Mouse (Mus musculus): ENCODE results near the gene Mfsd7a. TPM values are rescaled to one million over a fixed set of nuclear protein-coding genes. Genes with fewer than 3 reads are reported as not detected.
"Not testable (repeated sequence)": the region's sequence is repeated elsewhere in the genome, so short reads cannot be mapped to it uniquely, and the experiment has no call there.

Mfsd7a gene
- 0.07 and 0.15 TPM in 2 replicates for polyA plus RNA-seq (2015; fragmentation: Nextera tagmentation; extraction: Ambion mirVana)

GRCm38 (mm10) chr5:108448785-108449668 lies at the start of gene Mfsd7a:
Mfsd7a (minus strand) TSS chr5:108448891.
- ATAC-seq (ENCODE audit: low read depth) (peak; percentile 81), DNase-seq (peak; percentile 58)
- Histone ChIP-seq H3K4me1 (replicated peaks) (peaks cover 45% of the 10 kb centered on the region), H3K27ac (no peak within 1 kb of the TSS), H3K27me3 (peaks cover 11% of the 10 kb centered on the region; the same call in 1 of the 2 replicates), H3K9ac (peak within 1 kb of the TSS; percentile 43), H3K4me3 (replicated peaks) (peak within 1 kb of the TSS; percentile 49), H3K4me2 (peak within 1 kb of the TSS; percentile 69), H3K36me3 (no peaks in the 10 kb centered on the region), H3K9me3 (replicated peaks) (no peaks in the 10 kb centered on the region)
- WGBS (ENCODE audit: insufficient replicate concordance): 16% methylated on average over 24 of the region's 24 CpGs

- not testable (repeated sequence) for ATAC-seq (ENCODE audit: low read depth); H3K9me3 ChIP-seq (replicated peaks); H3K27me3 ChIP-seq; H3K4me2 ChIP-seq; DNase-seq; H3K27ac ChIP-seq; H3K4me3 ChIP-seq (replicated peaks); H3K9ac ChIP-seq
- WGBS (ENCODE audit: insufficient replicate concordance): 83% methylated on average over 5 of the region's 5 CpGs
- H3K36me3 ChIP-seq: peaks cover 64% of the 10 kb centered on the region
- H3K4me1 ChIP-seq (replicated peaks): peaks cover 15% of the 10 kb centered on the region
Measured at GRCm38 (mm10) chr5:108486148-108486547, 37.5 kb upstream of the Mfsd7a start.

- Histone ChIP-seq H3K36me3 (peaks cover 56% of the 10 kb centered on the region), H3K27ac (no peak overlapping the region), H3K4me2 (no peak overlapping the region), H3K9ac (no peak overlapping the region), H3K27me3 (no peaks in the 10 kb centered on the region), H3K4me1 (replicated peaks) (peaks cover 15% of the 10 kb centered on the region), H3K4me3 (replicated peaks) (no peak overlapping the region), H3K9me3 (replicated peaks) (no peaks in the 10 kb centered on the region)
- WGBS (ENCODE audit: insufficient replicate concordance): 79% methylated on average over 2 of the region's 2 CpGs
- no peak for DNase-seq
- no peak for ATAC-seq (ENCODE audit: low read depth)
Measured at GRCm38 (mm10) chr5:108485239-108485638, 36.5 kb upstream of the Mfsd7a start.

GRCm38 (mm10) chr5:108483006-108483405 lies 34.3 kb upstream of the Mfsd7a start:
- no peaks in the 10 kb centered on the region for H3K9me3 ChIP-seq (replicated peaks)
- H3K4me2 ChIP-seq: no peak overlapping the region
- no peak overlapping the region for H3K27ac ChIP-seq
- no peak overlapping the region for H3K4me3 ChIP-seq (replicated peaks)
- no peak overlapping the region for H3K9ac ChIP-seq
- no peak for DNase-seq
- WGBS (ENCODE audit: insufficient replicate concordance): 81% methylated on average over 6 of the region's 6 CpGs
- H3K4me1 ChIP-seq (replicated peaks): peaks cover 15% of the 10 kb centered on the region
- peaks cover 49% of the 10 kb centered on the region for H3K36me3 ChIP-seq
- no peaks in the 10 kb centered on the region for H3K27me3 ChIP-seq
- ATAC-seq (ENCODE audit: low read depth): peak; percentile 55

GRCm38 (mm10) chr5:108475977-108476376 lies 27.3 kb upstream of the Mfsd7a start:
- Histone ChIP-seq H3K27me3 (no peaks in the 10 kb centered on the region), H3K9ac (no peak overlapping the region), H3K27ac (no peak overlapping the region), H3K4me1 (replicated peaks) (peaks cover 7% of the 10 kb centered on the region; the same call in 1 of the 2 replicates), H3K4me3 (replicated peaks) (no peak overlapping the region), H3K4me2 (no peak overlapping the region), H3K36me3 (peaks cover 78% of the 10 kb centered on the region), H3K9me3 (replicated peaks) (no peaks in the 10 kb centered on the region)
- ATAC-seq (ENCODE audit: low read depth) (no peak), DNase-seq (no peak)
- WGBS (ENCODE audit: insufficient replicate concordance): 77% methylated on average over 3 of the region's 3 CpGs

- H3K27ac ChIP-seq: no peak overlapping the region
- H3K9me3 ChIP-seq (replicated peaks): no peaks in the 10 kb centered on the region
- no peak overlapping the region for H3K4me2 ChIP-seq
- H3K9ac ChIP-seq: no peak overlapping the region
- no peaks in the 10 kb centered on the region for H3K27me3 ChIP-seq
- peaks cover 72% of the 10 kb centered on the region for H3K36me3 ChIP-seq
- H3K4me3 ChIP-seq (replicated peaks): no peak overlapping the region
- ATAC-seq (ENCODE audit: low read depth) (no peak), DNase-seq (no peak)
- WGBS (ENCODE audit: insufficient replicate concordance): 79% methylated on average over 4 of the region's 4 CpGs
- peaks cover 19% of the 10 kb centered on the region for H3K4me1 ChIP-seq (replicated peaks)
Measured at GRCm38 (mm10) chr5:108473737-108474136, 25.0 kb upstream of the Mfsd7a start.

- H3K27me3 ChIP-seq: no peaks in the 10 kb centered on the region
- ATAC-seq (ENCODE audit: low read depth) (no peak), DNase-seq (no peak)
- H3K36me3 ChIP-seq: peaks cover 36% of the 10 kb centered on the region
- H3K4me1 ChIP-seq (replicated peaks): peaks cover 59% of the 10 kb centered on the region
- H3K9me3 ChIP-seq (replicated peaks): no peaks in the 10 kb centered on the region
- H3K27ac ChIP-seq: no peak overlapping the region
- no peak overlapping the region for H3K9ac ChIP-seq
- no peak overlapping the region for H3K4me3 ChIP-seq (replicated peaks)
- H3K4me2 ChIP-seq: no peak overlapping the region
- WGBS (ENCODE audit: insufficient replicate concordance): 81% methylated on average over 7 of the region's 7 CpGs
Measured at GRCm38 (mm10) chr5:108469617-108470016, 20.9 kb upstream of the Mfsd7a start.

- no peak overlapping the region for H3K4me3 ChIP-seq (replicated peaks)
- H3K9ac ChIP-seq: peak overlapping the region; percentile 92
- H3K27ac ChIP-seq: peak overlapping the region; percentile 91
- no peak for ATAC-seq (ENCODE audit: low read depth)
- WGBS (ENCODE audit: insufficient replicate concordance): 96% methylated on average over 1 of the region's 1 CpGs
- H3K4me2 ChIP-seq: peak overlapping the region; percentile 96
- H3K9me3 ChIP-seq (replicated peaks): no peaks in the 10 kb centered on the region
- peaks cover 81% of the 10 kb centered on the region for H3K4me1 ChIP-seq (replicated peaks)
- H3K36me3 ChIP-seq: peaks cover 7% of the 10 kb centered on the region; the same call in 1 of the 2 replicates
- no peak for DNase-seq
- H3K27me3 ChIP-seq: no peaks in the 10 kb centered on the region
Measured at GRCm38 (mm10) chr5:108466647-108467046, 18.0 kb upstream of the Mfsd7a start.

- peak overlapping the region; percentile 91 for H3K27ac ChIP-seq
- 18% methylated on average over 6 of the region's 6 CpGs for WGBS (ENCODE audit: insufficient replicate concordance)
- DNase-seq: peak; percentile 26
Measured at GRCm38 (mm10) chr5:108465131-108465891, 16.6 kb upstream of the Mfsd7a start.

GRCm38 (mm10) chr5:108462446-108462845 lies 13.8 kb upstream of the Mfsd7a start:
- Histone ChIP-seq H3K27ac (peak overlapping the region; percentile 91), H3K9ac (peak overlapping the region; percentile 92), H3K4me2 (peak overlapping the region; percentile 96), H3K4me1 (replicated peaks) (peaks cover 71% of the 10 kb centered on the region), H3K9me3 (replicated peaks) (no peaks in the 10 kb centered on the region), H3K36me3 (no peaks in the 10 kb centered on the region), H3K27me3 (peaks cover 7% of the 10 kb centered on the region; the same call in 1 of the 2 replicates), H3K4me3 (replicated peaks) (peak overlapping the region; percentile 78)
- DNase-seq (no peak), ATAC-seq (ENCODE audit: low read depth) (no peak)
- WGBS (ENCODE audit: insufficient replicate concordance): 51% methylated on average over 4 of the region's 4 CpGs

More at GRCm38 (mm10) chr5:108465131-108465891, 16.6 kb upstream of the Mfsd7a start:
- Histone ChIP-seq H3K4me2 (peak overlapping the region; percentile 96), H3K36me3 (0 out of 2 replicates have a peak, but pooled peaks cover 3% of the 10 kb centered on the region), H3K9me3 (replicated peaks) (no peaks in the 10 kb centered on the region), H3K9ac (peak overlapping the region; percentile 92), H3K27me3 (no peaks in the 10 kb centered on the region), H3K4me1 (replicated peaks) (peaks cover 85% of the 10 kb centered on the region), H3K4me3 (replicated peaks) (peak overlapping the region; percentile 78; the same call in 1 of the 2 replicates)
- peak; percentile 27; the same call in 1 of the 2 replicates for ATAC-seq (ENCODE audit: low read depth)

Data from liver, embryonic 13.5 days (tissue).